Mouse (Mus musculus) midbrain, embryonic 13.5 days (tissue): ENCODE data around the gene Ppp1r21. TPM values are rescaled to one million over a fixed set of nuclear protein-coding genes. Genes with fewer than 3 reads are reported as not detected.
A peak's percentile ranks its signal among the peaks of the same experiment; 100 is the strongest.

ENCODE experiments used
- ATAC-seq: fragments of 200-750 bp; cut with Nextera tagmentation; 2 replicates; pipeline ENCODE4 v1.8.0; 2017; ENCODE audit warnings: mild to moderate bottlenecking, moderate TSS enrichment, moderate library complexity
- H3K27ac ChIP-seq: fragments of 300-500 bp; sonication (generic); 2 replicates; pipeline ENCODE4 v1.5.1; 2015; ENCODE audit warnings: inconsistent platforms, mild to moderate bottlenecking, moderate library complexity
- H3K27me3 ChIP-seq: fragments of 300-500 bp; sonication (generic); 2 replicates; pipeline ENCODE4 v1.6.1; 2015; ENCODE audit warnings: mild to moderate bottlenecking, inconsistent platforms
- H3K36me3 ChIP-seq: fragments of 300-500 bp; sonication (generic); 2 replicates; pipeline ENCODE4 v1.6.1; 2015; ENCODE audit warnings: mild to moderate bottlenecking, inconsistent platforms
- H3K4me1 ChIP-seq: fragments of 300-500 bp; sonication (generic); replicated peaks from 2 replicates; pipeline ENCODE4 v1.6.1; 2015; ENCODE audit warnings: inconsistent platforms
- H3K4me2 ChIP-seq: fragments of 300-500 bp; sonication (generic); replicated peaks from 2 replicates; pipeline ENCODE4 v1.6.1; 2015; ENCODE audit warnings: moderate library complexity, mild to moderate bottlenecking, inconsistent platforms
- H3K4me3 ChIP-seq: fragments of 300-500 bp; sonication (generic); replicated peaks from 2 replicates; pipeline ENCODE4 v1.5.1; 2015; ENCODE audit warnings: mild to moderate bottlenecking, inconsistent platforms
- H3K9ac ChIP-seq: fragments of 300-500 bp; sonication (generic); replicated peaks from 2 replicates; pipeline ENCODE4 v1.6.1; 2015; ENCODE audit warnings: mild to moderate bottlenecking, inconsistent platforms
- H3K9me3 ChIP-seq: fragments of 300-500 bp; sonication (generic); 2 replicates; pipeline ENCODE4 v1.6.1; 2016; ENCODE audit warnings: mild to moderate bottlenecking, inconsistent platforms
- WGBS: fragments of 180-500 bp; shearing (Covaris S2); methylation state at CpG from one replicate; pipeline ENCODE4 v1.1.7; 2015; 5-methylcytosine and 5-hydroxymethylcytosine counted together
- polyA plus RNA-seq: library from polyadenylated mRNA; unstranded; fragments of >200 nt; fragmentation: Nextera tagmentation; extraction: Ambion mirVana; gene quantifications from 2 replicates; pipeline ENCODE4 v1.2.1, GENCODE M21; 2015

The Ppp1r21 gene
- polyA plus RNA-seq, 1 experiment from 2014 or later, result 30.9 TPM

DNA sequence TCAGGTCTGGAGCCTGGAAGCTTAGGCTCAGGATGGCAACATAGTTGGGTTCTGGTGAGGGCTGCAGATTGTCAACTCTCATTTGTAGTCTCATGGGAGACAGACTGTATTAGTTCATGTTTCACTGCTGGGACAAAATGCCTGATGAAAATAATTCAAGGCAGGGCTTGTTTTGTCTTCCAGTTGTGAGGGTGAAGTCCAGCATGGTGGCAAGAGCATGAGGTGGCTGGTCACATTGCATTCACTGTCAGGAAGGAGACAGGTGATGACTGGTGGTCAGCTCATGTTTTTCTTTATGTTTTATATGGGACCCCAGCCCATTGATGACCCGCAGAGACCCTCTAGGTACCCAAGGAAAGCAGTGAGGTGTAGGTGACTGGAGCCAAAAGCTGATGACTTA is 92.8 kb downstream of the Ppp1r21 start:
- 95% methylated on average over 1 of the region's 1 CpGs for WGBS
- Histone ChIP-seq H3K9me3 (0 out of 2 replicates have a peak, but pooled peaks cover 3% of the 10 kb centered on the region), H3K36me3 (no peaks in the 10 kb centered on the region), H3K9ac (no peak overlapping the region), H3K27me3 (no peaks in the 10 kb centered on the region), H3K4me1 (peaks cover 6% of the 10 kb centered on the region), H3K4me2 (no peak overlapping the region), H3K27ac (no peak overlapping the region), H3K4me3 (no peak overlapping the region)
- ATAC-seq, result no peak

DNA sequence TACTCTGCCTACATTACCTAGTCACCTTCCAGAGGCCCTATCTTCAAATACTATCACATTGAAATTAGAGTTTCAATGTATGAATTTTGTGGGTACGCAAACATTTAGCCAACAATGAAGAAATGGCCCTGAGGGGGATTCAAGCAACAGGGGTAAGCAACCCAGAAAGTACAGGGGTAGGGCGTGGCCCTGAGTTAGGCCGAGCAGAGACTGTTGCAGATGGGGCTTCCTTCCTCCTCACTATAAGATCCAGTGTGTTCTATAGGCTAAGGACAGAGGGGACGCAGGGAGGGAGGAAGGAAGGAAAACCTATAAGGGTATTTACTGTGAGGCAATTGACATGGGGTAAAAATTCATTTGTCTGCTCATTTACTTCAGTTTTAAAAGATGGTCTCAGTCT is 94.5 kb downstream of the Ppp1r21 start:
- 91% methylated on average over 4 of the region's 4 CpGs for WGBS
- Histone ChIP-seq H3K36me3 (no peaks in the 10 kb centered on the region), H3K4me3 (no peak overlapping the region), H3K27me3 (no peaks in the 10 kb centered on the region), H3K9ac (no peak overlapping the region), H3K27ac (no peak overlapping the region), H3K9me3 (0 out of 2 replicates have a peak, but pooled peaks cover 3% of the 10 kb centered on the region), H3K4me2 (no peak overlapping the region), H3K4me1 (peaks cover 8% of the 10 kb centered on the region)
- no peak for ATAC-seq

DNA sequence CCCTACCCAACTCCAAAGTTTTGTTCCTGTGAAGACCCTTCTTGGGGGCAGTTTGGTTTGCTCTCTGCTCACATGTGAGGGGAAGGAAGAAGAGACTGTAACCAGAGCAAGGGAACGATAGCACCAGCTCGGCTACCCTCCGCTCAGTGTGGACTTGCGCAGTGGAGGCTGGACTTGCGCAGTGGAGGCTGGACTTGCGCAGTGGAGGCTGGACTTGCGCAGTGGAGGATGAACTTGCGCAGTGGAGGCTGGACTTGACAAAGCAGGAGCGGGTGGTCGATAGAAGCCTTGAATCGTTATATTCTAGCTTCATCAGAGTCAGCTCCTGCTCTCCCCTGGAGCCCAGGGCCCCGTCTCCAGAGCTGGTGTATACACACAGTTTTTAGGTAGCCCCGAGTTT is 95.4 kb downstream of the Ppp1r21 start:
- no peak for ATAC-seq
- Histone ChIP-seq H3K27ac (no peak overlapping the region), H3K27me3 (no peaks in the 10 kb centered on the region), H3K4me2 (no peak overlapping the region), H3K36me3 (no peaks in the 10 kb centered on the region), H3K9me3 (0 out of 2 replicates have a peak, but pooled peaks cover 3% of the 10 kb centered on the region), H3K4me3 (no peak overlapping the region), H3K4me1 (peaks cover 17% of the 10 kb centered on the region), H3K9ac (no peak overlapping the region)
- WGBS, result 96% methylated on average over 13 of the region's 13 CpGs

DNA sequence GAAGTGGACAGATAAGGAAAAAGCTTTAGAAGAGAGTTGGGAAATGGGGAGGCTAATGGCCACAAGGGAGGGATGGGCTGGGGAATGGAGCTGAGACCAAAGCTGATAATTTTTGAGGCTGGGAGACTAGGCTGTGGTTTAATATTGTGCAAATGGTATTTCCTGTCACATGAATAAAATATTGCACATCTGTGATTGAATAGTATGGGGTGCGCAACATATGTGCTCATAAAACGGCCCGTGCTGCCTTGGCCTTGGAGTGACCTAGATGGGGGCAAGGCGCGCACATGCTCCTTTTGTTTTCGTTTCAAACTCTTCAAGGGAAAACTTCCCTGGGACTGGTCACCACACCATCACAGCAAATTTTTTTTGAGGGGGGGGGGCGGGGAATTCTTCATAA is 96.0 kb downstream of the Ppp1r21 start:
- H3K9me3 ChIP-seq, result 0 out of 2 replicates have a peak, but pooled peaks cover 3% of the 10 kb centered on the region
- H3K27ac ChIP-seq, result no peak overlapping the region
- H3K36me3 ChIP-seq, result no peaks in the 10 kb centered on the region
- peaks cover 18% of the 10 kb centered on the region for H3K4me1 ChIP-seq
- WGBS, result 84% methylated on average over 7 of the region's 7 CpGs
- ATAC-seq, result no peak
- H3K27me3 ChIP-seq, result no peaks in the 10 kb centered on the region
- H3K4me2 ChIP-seq, result no peak overlapping the region
- no peak overlapping the region for H3K9ac ChIP-seq
- H3K4me3 ChIP-seq, result no peak overlapping the region

DNA sequence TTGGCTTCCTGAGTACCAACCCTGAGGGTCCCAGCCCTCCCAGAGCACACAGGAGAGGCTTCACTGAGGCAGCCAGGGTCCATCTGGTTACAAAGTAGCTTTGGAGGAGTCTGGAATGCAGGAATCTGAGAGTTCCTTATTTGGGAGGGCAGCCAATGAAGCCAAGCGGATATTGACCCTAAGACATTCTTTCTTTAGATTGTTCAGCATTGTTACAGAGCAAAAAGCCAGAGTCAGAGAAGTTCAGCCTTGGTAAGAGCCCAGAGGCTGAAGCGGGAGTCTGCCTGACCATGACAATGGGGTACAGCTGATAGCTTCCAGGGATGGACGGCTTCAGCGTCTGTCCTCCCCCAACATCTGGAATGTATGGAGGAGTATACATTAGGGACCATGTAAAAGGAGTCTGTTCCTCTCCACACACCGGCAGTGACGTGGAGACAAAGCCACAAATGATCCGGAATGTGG is 96.5 kb downstream of the Ppp1r21 start:
- ATAC-seq, result no peak
- Histone ChIP-seq H3K36me3 (no peaks in the 10 kb centered on the region), H3K9ac (no peak overlapping the region), H3K4me3 (no peak overlapping the region), H3K27ac (no peak overlapping the region), H3K4me2 (no peak overlapping the region), H3K4me1 (peaks cover 18% of the 10 kb centered on the region), H3K27me3 (no peaks in the 10 kb centered on the region), H3K9me3 (0 out of 2 replicates have a peak, but pooled peaks cover 3% of the 10 kb centered on the region)
- WGBS, result 36% methylated on average over 7 of the region's 7 CpGs

DNA sequence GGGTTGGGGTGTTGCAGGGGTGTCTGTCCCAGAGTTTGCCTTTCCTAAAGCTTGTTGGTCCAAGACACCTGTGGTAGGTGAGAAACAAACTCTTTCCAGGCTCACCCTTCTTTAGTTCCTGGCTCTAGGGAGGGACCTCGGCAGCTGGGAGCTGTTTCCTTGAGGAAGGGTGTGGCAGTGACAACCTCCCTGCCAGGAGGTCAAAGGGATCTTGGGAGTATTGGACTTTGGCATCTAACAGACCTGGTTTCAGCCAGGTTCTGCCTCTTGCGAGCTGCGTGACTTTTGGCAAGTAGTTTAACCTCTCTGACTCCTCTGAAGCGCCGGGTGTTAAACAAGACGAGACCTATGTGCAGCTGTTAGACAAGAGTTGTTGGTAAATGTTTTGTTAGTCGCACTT is 97.2 kb downstream of the Ppp1r21 start:
- ATAC-seq, result no peak
- no peak overlapping the region for H3K4me3 ChIP-seq
- no peaks in the 10 kb centered on the region for H3K27me3 ChIP-seq
- H3K36me3 ChIP-seq, result no peaks in the 10 kb centered on the region
- 85% methylated on average over 7 of the region's 7 CpGs for WGBS
- peaks cover 18% of the 10 kb centered on the region for H3K4me1 ChIP-seq
- H3K27ac ChIP-seq, result no peak overlapping the region
- H3K9ac ChIP-seq, result no peak overlapping the region
- H3K9me3 ChIP-seq, result 0 out of 2 replicates have a peak, but pooled peaks cover 3% of the 10 kb centered on the region
- H3K4me2 ChIP-seq, result no peak overlapping the region

DNA sequence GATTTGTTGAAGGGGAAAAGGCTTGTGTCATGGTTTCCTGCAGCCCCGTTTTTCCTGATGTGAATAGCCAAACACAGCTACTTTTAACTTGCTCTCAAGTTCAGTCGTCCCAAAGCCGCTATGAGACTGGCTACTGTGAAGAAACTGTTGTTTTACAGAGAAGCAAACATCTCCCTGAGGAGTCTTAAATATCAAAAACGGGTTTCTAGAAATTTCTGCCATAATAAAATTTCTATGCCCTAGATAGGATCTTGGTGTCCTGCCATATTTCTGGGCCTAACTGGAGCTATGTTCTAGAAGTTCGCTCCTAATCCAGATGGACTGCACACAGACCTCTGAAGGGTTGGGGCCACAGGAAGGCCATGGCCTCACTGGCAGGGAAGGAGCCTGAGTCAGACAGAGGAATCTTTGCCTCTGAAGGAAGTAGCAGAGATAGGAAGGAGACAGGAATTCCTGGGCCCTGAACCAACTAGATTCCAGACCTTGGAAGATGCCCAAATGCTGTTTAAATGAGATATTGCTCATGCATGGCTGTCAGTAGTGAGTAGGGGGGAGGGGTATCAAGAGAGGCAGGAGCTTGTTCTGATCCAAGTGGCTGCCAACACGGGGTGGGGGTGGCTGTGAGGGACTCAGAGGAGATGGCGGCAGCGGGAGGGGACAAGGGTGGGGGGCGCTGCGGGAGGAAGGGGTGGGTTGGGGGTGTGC is 98.9 kb downstream of the Ppp1r21 start:
- peaks cover 18% of the 10 kb centered on the region for H3K4me1 ChIP-seq
- no peak overlapping the region for H3K27ac ChIP-seq
- 58% methylated on average over 10 of the region's 10 CpGs for WGBS
- H3K36me3 ChIP-seq, result no peaks in the 10 kb centered on the region
- no peak overlapping the region for H3K4me3 ChIP-seq
- H3K9me3 ChIP-seq, result no peaks in the 10 kb centered on the region
- no peaks in the 10 kb centered on the region for H3K27me3 ChIP-seq
- H3K9ac ChIP-seq, result no peak overlapping the region
- H3K4me2 ChIP-seq, result no peak overlapping the region
- peak; percentile 55 for ATAC-seq

DNA sequence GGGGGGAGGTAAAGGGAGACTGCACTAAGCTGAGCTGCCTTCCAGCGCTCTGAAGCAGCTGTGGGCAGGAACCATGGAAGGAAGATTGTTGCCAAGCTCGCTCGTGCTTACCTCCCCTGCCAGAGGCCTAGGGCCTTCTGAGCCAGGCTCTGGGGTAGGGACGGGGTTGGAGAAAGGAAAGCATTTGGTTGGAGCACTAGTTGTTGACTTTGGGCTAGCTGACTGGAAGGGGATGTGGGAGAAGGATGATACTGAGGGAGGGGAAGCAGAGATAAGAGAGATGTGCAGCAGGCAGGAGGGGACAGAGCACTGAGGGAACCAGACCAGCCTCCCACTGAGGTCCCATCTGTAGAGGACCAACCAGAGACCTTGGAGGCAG is 99.5 kb downstream of the Ppp1r21 start:
- H3K36me3 ChIP-seq, result no peaks in the 10 kb centered on the region
- H3K9me3 ChIP-seq, result no peaks in the 10 kb centered on the region
- WGBS, result 29% methylated on average over 4 of the region's 4 CpGs
- no peak overlapping the region for H3K9ac ChIP-seq
- no peak overlapping the region for H3K4me2 ChIP-seq
- no peak overlapping the region for H3K4me3 ChIP-seq
- peaks cover 18% of the 10 kb centered on the region for H3K4me1 ChIP-seq
- peak overlapping the region; percentile 67; the same call in 1 of the 2 replicates for H3K27ac ChIP-seq
- no peaks in the 10 kb centered on the region for H3K27me3 ChIP-seq
- peak; percentile 75 for ATAC-seq

DNA sequence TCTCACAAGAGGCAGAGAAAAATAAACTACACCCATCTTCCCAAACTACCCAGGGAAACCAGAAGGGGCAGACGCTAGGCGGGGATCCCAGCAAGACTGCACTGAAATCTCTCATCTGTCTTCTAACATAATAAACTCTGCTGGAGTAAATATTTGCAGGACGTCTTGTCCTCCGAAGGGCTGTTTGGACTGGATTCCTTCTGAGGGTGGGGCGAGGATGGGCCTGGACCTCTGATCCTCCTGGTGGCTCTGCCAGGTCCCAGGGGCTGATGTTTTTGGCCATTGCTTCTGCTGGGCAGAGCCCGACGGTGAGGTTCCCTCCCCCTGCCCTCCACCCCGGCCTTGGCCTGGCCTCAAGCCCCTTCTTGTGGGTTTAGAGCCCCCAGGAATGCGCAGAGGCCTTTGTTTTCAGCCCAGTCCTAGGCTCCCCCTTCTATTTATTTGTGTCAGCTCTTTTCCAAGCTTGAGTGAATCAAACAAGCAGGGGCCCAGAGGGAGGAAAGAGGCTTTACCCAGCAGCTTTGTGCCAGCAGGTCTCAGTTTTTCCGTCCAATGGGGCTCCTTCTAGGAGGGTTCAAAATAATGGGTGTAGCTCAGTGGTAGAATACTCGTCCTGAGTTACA is 100.1 kb downstream of the Ppp1r21 start:
- H3K4me2 ChIP-seq, result no peak overlapping the region
- peaks cover 18% of the 10 kb centered on the region for H3K4me1 ChIP-seq
- peak; percentile 70 for ATAC-seq
- H3K27ac ChIP-seq, result peak overlapping the region; percentile 67
- H3K36me3 ChIP-seq, result no peaks in the 10 kb centered on the region
- WGBS, result 12% methylated on average over 11 of the region's 11 CpGs
- H3K4me3 ChIP-seq, result no peak overlapping the region
- no peak overlapping the region for H3K9ac ChIP-seq
- H3K27me3 ChIP-seq, result no peaks in the 10 kb centered on the region
- H3K9me3 ChIP-seq, result no peaks in the 10 kb centered on the region

DNA sequence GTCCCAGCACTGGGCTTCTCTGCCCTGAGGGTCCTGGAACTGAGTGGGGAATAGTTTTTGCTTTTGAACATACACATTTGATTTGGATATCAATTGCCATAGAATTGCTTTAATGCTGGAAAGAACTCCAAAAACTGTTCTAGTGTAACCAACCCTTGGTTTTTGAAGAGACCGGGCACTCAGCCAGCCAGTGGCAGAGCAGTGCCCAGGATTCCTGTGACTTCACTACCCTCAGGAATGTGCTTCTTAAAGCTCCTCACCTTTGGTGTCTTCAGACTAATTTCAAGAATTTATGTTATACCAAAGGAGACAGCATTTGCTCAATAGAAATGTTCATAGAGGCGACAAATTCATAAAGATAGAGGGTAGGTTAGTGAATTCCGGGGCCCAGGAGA is 100.6 kb downstream of the Ppp1r21 start:
- no peak overlapping the region for H3K9ac ChIP-seq

DNA sequence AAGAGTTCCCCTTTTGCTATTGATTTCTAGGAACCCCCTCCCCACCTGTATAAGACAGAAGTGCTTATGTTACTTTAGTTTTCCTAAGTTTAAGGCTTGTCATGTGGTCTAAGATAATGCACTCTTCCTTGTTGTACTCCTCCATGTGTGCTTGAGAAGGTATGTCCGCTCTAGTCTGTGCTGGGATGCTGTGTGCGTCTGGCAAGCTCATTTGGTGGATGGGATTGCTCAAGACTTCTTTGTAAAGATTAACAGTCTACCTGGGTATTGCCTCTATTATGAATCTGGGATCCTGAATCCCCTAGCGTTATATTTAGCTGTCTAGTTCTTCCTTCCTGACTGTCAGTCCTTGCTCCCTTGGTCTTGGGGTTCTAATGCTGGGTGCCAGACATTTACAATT is 102.7 kb downstream of the Ppp1r21 start:
- Histone ChIP-seq H3K9me3 (no peaks in the 10 kb centered on the region), H3K36me3 (no peaks in the 10 kb centered on the region), H3K9ac (no peak overlapping the region), H3K27ac (no peak overlapping the region), H3K4me1 (peaks cover 12% of the 10 kb centered on the region), H3K4me2 (no peak overlapping the region), H3K27me3 (no peaks in the 10 kb centered on the region), H3K4me3 (no peak overlapping the region)
- WGBS, result 88% methylated on average over 3 of the region's 3 CpGs
- ATAC-seq, result no peak

More for the DNA sequence above, 100.6 kb downstream of the Ppp1r21 start:
- no peak overlapping the region for H3K4me3 ChIP-seq
- H3K4me2 ChIP-seq, result no peak overlapping the region
- ATAC-seq, result no peak
- no peaks in the 10 kb centered on the region for H3K27me3 ChIP-seq
- 0 out of 2 replicates have a peak overlapping the region, but pooled peaks have one; percentile 67 for H3K27ac ChIP-seq
- 69% methylated on average over 3 of the region's 3 CpGs for WGBS
- peaks cover 18% of the 10 kb centered on the region for H3K4me1 ChIP-seq
- H3K9me3 ChIP-seq, result no peaks in the 10 kb centered on the region
- H3K36me3 ChIP-seq, result no peaks in the 10 kb centered on the region

DNA sequence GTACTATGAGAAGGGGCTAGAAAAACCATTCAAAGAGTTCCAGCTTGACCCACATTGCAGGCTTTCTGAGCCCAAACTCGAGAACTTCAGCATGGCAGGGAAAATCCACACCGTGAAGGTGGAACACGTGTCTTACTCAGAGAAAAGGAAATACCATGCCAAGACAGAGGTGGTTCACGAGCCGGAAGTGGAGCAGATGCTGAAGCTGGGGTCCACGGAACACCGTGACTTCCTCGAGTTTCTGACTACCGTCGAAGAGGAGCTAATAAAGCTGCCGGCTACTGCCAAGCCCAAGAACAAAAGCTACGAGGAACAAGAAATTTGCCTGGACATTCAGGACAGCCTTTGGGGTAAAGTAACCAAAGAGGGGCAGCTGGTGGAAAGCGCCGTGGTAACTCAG is 106.2 kb downstream of the Ppp1r21 start:
- no peak overlapping the region for H3K4me3 ChIP-seq
- H3K27me3 ChIP-seq, result no peaks in the 10 kb centered on the region
- H3K9ac ChIP-seq, result no peak overlapping the region
- ATAC-seq, result no peak
- H3K4me1 ChIP-seq, result no peaks in the 10 kb centered on the region
- WGBS, result 84% methylated on average over 14 of the region's 14 CpGs
- no peaks in the 10 kb centered on the region for H3K36me3 ChIP-seq
- no peaks in the 10 kb centered on the region for H3K9me3 ChIP-seq
- H3K4me2 ChIP-seq, result no peak overlapping the region
- no peak overlapping the region for H3K27ac ChIP-seq
